Mouse (Mus musculus): ENCODE data around the gene Rab3c. TPM values are rescaled to one million over a fixed set of nuclear protein-coding genes. Genes with fewer than 3 reads are reported as not detected.

The Rab3c gene
- polyA plus RNA-seq, 1 experiment from 2014 or later: 3.1 TPM

DNA sequence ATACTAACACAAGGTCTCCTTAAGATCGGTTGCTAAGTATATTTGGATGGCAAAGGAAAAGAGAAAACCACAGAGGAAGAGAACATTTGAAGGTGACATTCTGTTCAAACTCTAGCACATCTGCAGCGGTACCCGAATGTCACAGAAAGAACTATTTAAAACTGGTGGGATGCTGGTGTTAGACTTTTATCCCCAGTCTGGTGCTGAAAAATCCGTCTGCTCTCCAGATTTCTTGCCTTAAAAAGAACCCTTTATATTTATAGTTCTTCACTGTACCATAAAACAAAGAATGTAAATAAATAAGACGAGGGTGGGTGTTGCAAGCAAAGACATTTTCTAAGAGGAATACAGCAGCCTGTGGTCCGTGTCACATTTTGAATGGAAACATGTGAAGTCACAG is 105.1 kb downstream of the Rab3c start:
- Histone ChIP-seq H3K4me1 (replicated peaks; ENCODE audit: control insufficient read depth, insufficient read depth) (no peaks in the 10 kb centered on the region), H3K9me3 (ENCODE audit: control insufficient read depth, low read length) (no peaks in the 10 kb centered on the region), H3K36me3 (ENCODE audit: control insufficient read depth, insufficient read depth, low read length) (no peaks in the 10 kb centered on the region), H3K4me3 (ENCODE audit: low read depth, low read length) (no peak overlapping the region), H3K4me2 (replicated peaks; ENCODE audit: low read depth) (no peak overlapping the region), H3K27me3 (ENCODE audit: control insufficient read depth, insufficient read depth, low read length) (no peaks in the 10 kb centered on the region), H3K27ac (replicated peaks) (no peak overlapping the region), H3K9ac (ENCODE audit: low read length) (no peak overlapping the region)
- 65% methylated on average over 6 of the region's 6 CpGs for WGBS
- no peak for TF ChIP-seq CTCF (IDR thresholded peaks at IDR 0.05; ENCODE audit: low read depth)
- TF ChIP-seq EP300 (optimal IDR thresholded peaks at IDR 0.05): no peak
- no peak for ATAC-seq (ENCODE audit: low FRiP score, low TSS enrichment)
- no peak for DNase-seq (ENCODE audit: low spot score)

DNA sequence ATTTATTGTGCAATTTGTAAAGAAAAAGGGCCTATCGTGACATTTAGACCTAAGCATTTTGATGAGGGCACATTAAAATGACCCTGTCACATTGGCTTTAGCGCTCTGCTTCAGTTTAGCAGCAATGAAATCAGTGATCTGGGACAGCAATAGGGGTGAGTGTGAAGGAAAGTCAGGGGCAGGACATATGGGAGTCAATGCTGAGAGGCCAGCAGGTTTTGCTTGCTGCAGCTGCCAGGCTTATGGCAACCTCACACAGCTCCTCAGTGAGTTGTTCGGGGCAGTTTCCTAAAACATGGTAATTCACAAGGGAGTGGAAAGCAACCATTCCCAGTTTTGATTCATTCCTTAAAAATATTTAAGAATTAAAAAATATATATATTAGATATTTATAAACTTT is 111.1 kb downstream of the Rab3c start:
- WGBS: 88% methylated on average over 3 of the region's 3 CpGs
- Histone ChIP-seq H3K4me1 (replicated peaks; ENCODE audit: control insufficient read depth, insufficient read depth) (no peaks in the 10 kb centered on the region), H3K27ac (replicated peaks) (no peak overlapping the region), H3K27me3 (ENCODE audit: control insufficient read depth, insufficient read depth, low read length) (no peaks in the 10 kb centered on the region), H3K4me2 (replicated peaks; ENCODE audit: low read depth) (no peak overlapping the region), H3K4me3 (ENCODE audit: low read depth, low read length) (no peak overlapping the region), H3K36me3 (ENCODE audit: control insufficient read depth, insufficient read depth, low read length) (no peaks in the 10 kb centered on the region), H3K9me3 (ENCODE audit: control insufficient read depth, low read length) (no peaks in the 10 kb centered on the region), H3K9ac (ENCODE audit: low read length) (no peak overlapping the region)
- no peak for DNase-seq (ENCODE audit: low spot score)
- no peak for TF ChIP-seq EP300 (optimal IDR thresholded peaks at IDR 0.05)
- TF ChIP-seq CTCF (IDR thresholded peaks at IDR 0.05; ENCODE audit: low read depth): no peak
- no peak for ATAC-seq (ENCODE audit: low FRiP score, low TSS enrichment)

DNA sequence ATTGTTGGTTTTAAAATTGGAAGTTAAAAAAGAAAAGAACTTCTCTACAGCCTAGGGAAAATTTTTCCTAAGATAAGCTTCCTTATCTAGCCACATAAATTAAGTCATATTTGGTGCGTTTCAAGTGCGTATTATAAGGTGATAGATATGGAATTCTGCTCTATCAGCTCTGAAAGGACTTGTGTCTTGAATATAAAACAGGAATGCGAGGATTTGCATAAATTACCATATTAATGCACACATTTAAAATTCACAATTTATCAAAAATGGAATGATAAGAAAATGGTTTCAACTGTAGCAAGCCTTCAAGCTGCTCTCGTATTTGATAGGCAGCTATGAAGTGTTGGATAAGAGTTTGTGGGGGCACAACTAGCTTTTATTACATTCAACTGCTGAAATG is 111.6 kb downstream of the Rab3c start:
- TF ChIP-seq EP300 (optimal IDR thresholded peaks at IDR 0.05) (no peak), CTCF (IDR thresholded peaks at IDR 0.05; ENCODE audit: low read depth) (no peak)
- Histone ChIP-seq H3K4me3 (ENCODE audit: low read depth, low read length) (no peak overlapping the region), H3K4me1 (replicated peaks; ENCODE audit: control insufficient read depth, insufficient read depth) (no peaks in the 10 kb centered on the region), H3K27me3 (ENCODE audit: control insufficient read depth, insufficient read depth, low read length) (no peaks in the 10 kb centered on the region), H3K9ac (ENCODE audit: low read length) (no peak overlapping the region), H3K9me3 (ENCODE audit: control insufficient read depth, low read length) (no peaks in the 10 kb centered on the region), H3K36me3 (ENCODE audit: control insufficient read depth, insufficient read depth, low read length) (no peaks in the 10 kb centered on the region), H3K4me2 (replicated peaks; ENCODE audit: low read depth) (no peak overlapping the region), H3K27ac (replicated peaks) (no peak overlapping the region)
- WGBS: 79% methylated on average over 4 of the region's 4 CpGs
- no peak for DNase-seq (ENCODE audit: low spot score)
- no peak for ATAC-seq (ENCODE audit: low FRiP score, low TSS enrichment)

DNA sequence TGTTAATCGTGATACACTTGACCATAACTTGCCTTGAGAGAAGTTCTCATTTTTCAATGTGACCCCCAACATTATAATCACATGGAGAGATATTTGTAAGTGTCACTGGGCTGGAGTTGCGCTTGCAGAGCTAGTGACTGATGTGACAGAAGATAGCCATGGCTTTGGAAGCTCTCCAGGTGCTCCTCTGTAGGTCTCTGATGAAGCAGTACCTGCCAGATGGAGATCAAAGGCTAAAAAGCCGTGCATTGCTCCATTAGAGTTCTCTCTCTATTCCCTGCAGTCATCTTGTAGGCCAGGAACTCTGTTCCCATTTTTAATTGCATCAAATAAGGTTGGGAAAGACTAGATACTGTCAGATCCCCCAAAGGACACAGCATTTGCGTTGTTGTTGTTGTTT is 112.2 kb downstream of the Rab3c start:
- WGBS: 73% methylated on average over 4 of the region's 4 CpGs
- Histone ChIP-seq H3K4me2 (replicated peaks; ENCODE audit: low read depth) (no peak overlapping the region), H3K9ac (ENCODE audit: low read length) (no peak overlapping the region), H3K27me3 (ENCODE audit: control insufficient read depth, insufficient read depth, low read length) (no peaks in the 10 kb centered on the region), H3K4me1 (replicated peaks; ENCODE audit: control insufficient read depth, insufficient read depth) (no peaks in the 10 kb centered on the region), H3K4me3 (ENCODE audit: low read depth, low read length) (no peak overlapping the region), H3K36me3 (ENCODE audit: control insufficient read depth, insufficient read depth, low read length) (no peaks in the 10 kb centered on the region), H3K27ac (replicated peaks) (no peak overlapping the region), H3K9me3 (ENCODE audit: control insufficient read depth, low read length) (no peaks in the 10 kb centered on the region)
- DNase-seq (ENCODE audit: low spot score) (no peak), ATAC-seq (ENCODE audit: low FRiP score, low TSS enrichment) (no peak)
- TF ChIP-seq EP300 (optimal IDR thresholded peaks at IDR 0.05) (no peak), CTCF (IDR thresholded peaks at IDR 0.05; ENCODE audit: low read depth) (no peak)

DNA sequence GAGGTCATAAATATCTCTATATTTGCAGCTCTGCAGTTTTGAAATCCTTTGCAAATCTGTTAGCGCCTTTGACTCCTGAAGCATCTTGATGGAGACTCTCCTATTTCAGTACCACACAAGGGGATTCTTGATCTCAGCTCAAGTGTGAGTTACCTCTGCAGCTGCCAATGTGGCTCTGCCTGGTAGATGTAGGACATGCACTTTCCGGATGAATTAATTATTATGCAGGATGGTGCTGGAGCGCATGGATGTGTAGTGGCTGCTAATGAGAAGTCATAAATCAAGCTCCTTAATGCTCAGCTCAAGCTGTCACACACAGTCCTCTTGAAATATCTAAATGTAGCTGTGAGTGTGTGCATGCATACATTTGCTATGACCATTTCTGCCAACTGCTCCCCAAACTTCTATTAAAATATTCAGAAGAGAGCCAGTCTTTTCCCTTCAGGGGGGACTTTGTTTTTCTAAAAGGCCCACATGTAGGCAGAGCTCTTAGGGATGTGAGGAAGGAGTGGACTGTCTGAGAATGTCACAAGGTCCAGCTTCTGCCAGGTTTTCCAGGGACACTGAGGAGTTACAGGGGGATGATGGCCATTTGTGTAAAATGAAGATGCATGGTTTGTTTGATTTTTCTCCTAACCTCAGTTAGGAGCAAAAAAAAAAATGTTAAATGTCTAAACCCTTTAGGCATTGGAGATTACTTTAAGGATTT is 114.0 kb downstream of the Rab3c start:
- Histone ChIP-seq H3K4me2 (replicated peaks; ENCODE audit: low read depth) (no peak overlapping the region), H3K4me1 (replicated peaks; ENCODE audit: control insufficient read depth, insufficient read depth) (no peaks in the 10 kb centered on the region), H3K27ac (replicated peaks) (no peak overlapping the region), H3K9ac (ENCODE audit: low read length) (no peak overlapping the region), H3K36me3 (ENCODE audit: control insufficient read depth, insufficient read depth, low read length) (no peaks in the 10 kb centered on the region), H3K4me3 (ENCODE audit: low read depth, low read length) (no peak overlapping the region), H3K27me3 (ENCODE audit: control insufficient read depth, insufficient read depth, low read length) (no peaks in the 10 kb centered on the region), H3K9me3 (ENCODE audit: control insufficient read depth, low read length) (no peaks in the 10 kb centered on the region)
- no peak for DNase-seq (ENCODE audit: low spot score)
- TF ChIP-seq EP300 (optimal IDR thresholded peaks at IDR 0.05) (no peak), CTCF (IDR thresholded peaks at IDR 0.05; ENCODE audit: low read depth) (no peak)
- ATAC-seq (ENCODE audit: low FRiP score, low TSS enrichment): no peak
- 58% methylated on average over 3 of the region's 3 CpGs for WGBS

DNA sequence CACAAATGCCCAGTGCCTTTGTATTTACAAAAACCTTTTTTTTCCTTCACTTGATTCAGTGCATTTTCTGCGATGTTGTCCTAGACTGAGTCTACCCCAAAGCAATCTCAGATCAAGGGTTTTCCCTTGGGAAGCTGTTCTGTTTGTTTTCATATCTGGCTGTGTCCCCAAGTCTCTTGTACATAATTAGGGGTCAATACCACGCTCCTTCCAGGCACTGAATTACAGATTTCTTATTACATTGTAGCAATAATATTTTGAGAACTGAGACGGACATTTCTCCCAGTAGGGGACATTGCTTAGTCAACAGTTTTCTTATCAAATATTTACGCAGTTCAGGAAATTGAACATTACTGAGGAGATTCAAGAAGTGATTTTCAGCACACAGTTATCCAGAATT is 120.8 kb downstream of the Rab3c start:
- WGBS: 41% methylated on average over 4 of the region's 4 CpGs
- H3K4me1 ChIP-seq (replicated peaks; ENCODE audit: control insufficient read depth, insufficient read depth): no peaks in the 10 kb centered on the region
- H3K36me3 ChIP-seq (ENCODE audit: control insufficient read depth, insufficient read depth, low read length): no peaks in the 10 kb centered on the region
- H3K4me3 ChIP-seq (ENCODE audit: low read depth, low read length): no peak overlapping the region
- H3K27me3 ChIP-seq (ENCODE audit: control insufficient read depth, insufficient read depth, low read length): no peaks in the 10 kb centered on the region
- H3K9me3 ChIP-seq (ENCODE audit: control insufficient read depth, low read length): no peaks in the 10 kb centered on the region
- H3K9ac ChIP-seq (ENCODE audit: low read length): no peak overlapping the region
- no peak for TF ChIP-seq EP300 (optimal IDR thresholded peaks at IDR 0.05)
- TF ChIP-seq CTCF (IDR thresholded peaks at IDR 0.05; ENCODE audit: low read depth): no peak
- ATAC-seq (ENCODE audit: low FRiP score, low TSS enrichment): no peak
- no peak overlapping the region for H3K27ac ChIP-seq (replicated peaks)
- no peak overlapping the region for H3K4me2 ChIP-seq (replicated peaks; ENCODE audit: low read depth)
- no peak for DNase-seq (ENCODE audit: low spot score)

Data from stomach, postnatal 0 days (tissue).